Mouse (Mus musculus): ENCODE data around the gene Vmn2r84.

- no peak for TF ChIP-seq CTCF (IDR thresholded peaks at IDR 0.05; ENCODE audit: low read depth, low read length)
- TF ChIP-seq POLR2A (IDR thresholded peaks at IDR 0.05; ENCODE audit: borderline replicate concordance, low read depth, low read length): no peak
Measured at GRCm38 (mm10) chr10:130344056-130344455, 50.1 kb downstream of the Vmn2r84 start.
